Mouse (Mus musculus): ENCODE results near the gene Ppp1r37. TPM values are rescaled to one million over a fixed set of nuclear protein-coding genes. Genes with fewer than 3 reads are reported as not detected.
A peak's percentile ranks its signal among the peaks of the same experiment; 100 is the strongest.

Gene Ppp1r37
- polyA plus RNA-seq, 1 experiment from 2014 or later = 5.8 TPM

- WGBS = 90% methylated on average over 3 of the region's 3 CpGs
- DNase-seq (ENCODE audit: low spot score) (no peak), ATAC-seq (ENCODE audit: low FRiP score) (no peak)
- no peak overlapping the region for H3K4me3 ChIP-seq (ENCODE audit: low read depth, low read length)
- H3K36me3 ChIP-seq (ENCODE audit: control insufficient read depth, insufficient read depth, low read length) = peaks cover 12% of the 10 kb centered on the region
- H3K27me3 ChIP-seq (ENCODE audit: control insufficient read depth, insufficient read depth, low read length) = no peaks in the 10 kb centered on the region
- H3K4me2 ChIP-seq (replicated peaks; ENCODE audit: low read depth, low read length) = no peak overlapping the region
- H3K4me1 ChIP-seq (replicated peaks; ENCODE audit: control insufficient read depth, insufficient read depth, low read length) = peaks cover 10% of the 10 kb centered on the region
- H3K9me3 ChIP-seq (ENCODE audit: control insufficient read depth, low read length) = no peaks in the 10 kb centered on the region
- H3K9ac ChIP-seq (ENCODE audit: low read depth, low read length) = no peak overlapping the region
- no peak overlapping the region for H3K27ac ChIP-seq (ENCODE audit: low read depth, low read length)
Measured at GRCm38 (mm10) chr7:19563884-19564283, 1.0 kb upstream of the Ppp1r37 start.

GRCm38 (mm10) chr7:19561765-19562642 lies 872 bp downstream of the Ppp1r37 start:
- ATAC-seq (ENCODE audit: low FRiP score) (peak; percentile 93), DNase-seq (ENCODE audit: low spot score) (peak; percentile 98)
- H3K4me1 ChIP-seq (replicated peaks; ENCODE audit: control insufficient read depth, insufficient read depth, low read length) = peaks cover 10% of the 10 kb centered on the region
- H3K4me3 ChIP-seq (ENCODE audit: low read depth, low read length) = peak overlapping the region; percentile 85
- H3K36me3 ChIP-seq (ENCODE audit: control insufficient read depth, insufficient read depth, low read length) = peaks cover 8% of the 10 kb centered on the region
- H3K4me2 ChIP-seq (replicated peaks; ENCODE audit: low read depth, low read length) = peak overlapping the region; percentile 96
- H3K9me3 ChIP-seq (ENCODE audit: control insufficient read depth, low read length) = no peaks in the 10 kb centered on the region
- H3K27me3 ChIP-seq (ENCODE audit: control insufficient read depth, insufficient read depth, low read length) = no peaks in the 10 kb centered on the region
- H3K27ac ChIP-seq (ENCODE audit: low read depth, low read length) = peak overlapping the region; percentile 76
- WGBS = under 1% methylated on average over 102 of the region's 102 CpGs
- H3K9ac ChIP-seq (ENCODE audit: low read depth, low read length) = peak overlapping the region; percentile 81

- H3K27me3 ChIP-seq (ENCODE audit: control insufficient read depth, insufficient read depth, low read length) = no peaks in the 10 kb centered on the region
- ATAC-seq (ENCODE audit: low FRiP score) (no peak), DNase-seq (ENCODE audit: low spot score) (no peak)
- peak overlapping the region; percentile 81 for H3K9ac ChIP-seq (ENCODE audit: low read depth, low read length)
- peaks cover 8% of the 10 kb centered on the region for H3K36me3 ChIP-seq (ENCODE audit: control insufficient read depth, insufficient read depth, low read length)
- peak overlapping the region; percentile 96 for H3K4me2 ChIP-seq (replicated peaks; ENCODE audit: low read depth, low read length)
- peaks cover 10% of the 10 kb centered on the region for H3K4me1 ChIP-seq (replicated peaks; ENCODE audit: control insufficient read depth, insufficient read depth, low read length)
- under 1% methylated on average over 11 of the region's 11 CpGs for WGBS
- H3K9me3 ChIP-seq (ENCODE audit: control insufficient read depth, low read length) = no peaks in the 10 kb centered on the region
- H3K27ac ChIP-seq (ENCODE audit: low read depth, low read length) = peak overlapping the region; percentile 76; the same call in 1 of the 2 replicates
- peak overlapping the region; percentile 85 for H3K4me3 ChIP-seq (ENCODE audit: low read depth, low read length)
Measured at GRCm38 (mm10) chr7:19561431-19561764, 1.5 kb downstream of the Ppp1r37 start.

GRCm38 (mm10) chr7:19560491-19561260 lies 2.2 kb downstream of the Ppp1r37 start:
- no peaks in the 10 kb centered on the region for H3K9me3 ChIP-seq (ENCODE audit: control insufficient read depth, low read length)
- H3K4me3 ChIP-seq (ENCODE audit: low read depth, low read length) = peak overlapping the region; percentile 85
- peak overlapping the region; percentile 96 for H3K4me2 ChIP-seq (replicated peaks; ENCODE audit: low read depth, low read length)
- ATAC-seq (ENCODE audit: low FRiP score) = no peak
- 30% methylated on average over 11 of the region's 11 CpGs for WGBS
- peak; percentile 28 for DNase-seq (ENCODE audit: low spot score)
- H3K4me1 ChIP-seq (replicated peaks; ENCODE audit: control insufficient read depth, insufficient read depth, low read length) = peaks cover 10% of the 10 kb centered on the region
- peaks cover 8% of the 10 kb centered on the region for H3K36me3 ChIP-seq (ENCODE audit: control insufficient read depth, insufficient read depth, low read length)
- H3K27me3 ChIP-seq (ENCODE audit: control insufficient read depth, insufficient read depth, low read length) = no peaks in the 10 kb centered on the region
- no peak overlapping the region for H3K27ac ChIP-seq (ENCODE audit: low read depth, low read length)
- H3K9ac ChIP-seq (ENCODE audit: low read depth, low read length) = peak overlapping the region; percentile 81

- no peaks in the 10 kb centered on the region for H3K36me3 ChIP-seq (ENCODE audit: control insufficient read depth, insufficient read depth, low read length)
- H3K9me3 ChIP-seq (ENCODE audit: control insufficient read depth, low read length) = no peaks in the 10 kb centered on the region
- H3K4me3 ChIP-seq (ENCODE audit: low read depth, low read length) = no peak overlapping the region; the same call in 1 of the 2 replicates
- peaks cover 10% of the 10 kb centered on the region for H3K4me1 ChIP-seq (replicated peaks; ENCODE audit: control insufficient read depth, insufficient read depth, low read length)
- H3K27ac ChIP-seq (ENCODE audit: low read depth, low read length) = no peak overlapping the region
- no peaks in the 10 kb centered on the region for H3K27me3 ChIP-seq (ENCODE audit: control insufficient read depth, insufficient read depth, low read length)
- peak; percentile 74 for DNase-seq (ENCODE audit: low spot score)
- H3K9ac ChIP-seq (ENCODE audit: low read depth, low read length) = no peak overlapping the region
- H3K4me2 ChIP-seq (replicated peaks; ENCODE audit: low read depth, low read length) = no peak overlapping the region
- no peak for ATAC-seq (ENCODE audit: low FRiP score)
- WGBS = 40% methylated on average over 2 of the region's 2 CpGs
Measured at GRCm38 (mm10) chr7:19558965-19559364, 3.9 kb downstream of the Ppp1r37 start.

- no peak overlapping the region for H3K4me3 ChIP-seq (ENCODE audit: low read depth, low read length)
- WGBS = 96% methylated on average over 6 of the region's 6 CpGs
- ATAC-seq (ENCODE audit: low FRiP score) (no peak), DNase-seq (ENCODE audit: low spot score) (no peak)
- peaks cover 10% of the 10 kb centered on the region for H3K4me1 ChIP-seq (replicated peaks; ENCODE audit: control insufficient read depth, insufficient read depth, low read length)
- H3K4me2 ChIP-seq (replicated peaks; ENCODE audit: low read depth, low read length) = no peak overlapping the region
- no peak overlapping the region for H3K9ac ChIP-seq (ENCODE audit: low read depth, low read length)
- no peaks in the 10 kb centered on the region for H3K9me3 ChIP-seq (ENCODE audit: control insufficient read depth, low read length)
- no peaks in the 10 kb centered on the region for H3K27me3 ChIP-seq (ENCODE audit: control insufficient read depth, insufficient read depth, low read length)
- no peak overlapping the region for H3K27ac ChIP-seq (ENCODE audit: low read depth, low read length)
- no peaks in the 10 kb centered on the region for H3K36me3 ChIP-seq (ENCODE audit: control insufficient read depth, insufficient read depth, low read length)
Measured at GRCm38 (mm10) chr7:19557982-19558900, 4.6 kb downstream of the Ppp1r37 start.

GRCm38 (mm10) chr7:19557086-19557485 lies 5.8 kb downstream of the Ppp1r37 start:
- Histone ChIP-seq H3K27ac (ENCODE audit: low read depth, low read length) (no peak overlapping the region), H3K9ac (ENCODE audit: low read depth, low read length) (no peak overlapping the region), H3K36me3 (ENCODE audit: control insufficient read depth, insufficient read depth, low read length) (no peaks in the 10 kb centered on the region), H3K4me2 (replicated peaks; ENCODE audit: low read depth, low read length) (no peak overlapping the region), H3K27me3 (ENCODE audit: control insufficient read depth, insufficient read depth, low read length) (no peaks in the 10 kb centered on the region), H3K4me3 (ENCODE audit: low read depth, low read length) (no peak overlapping the region), H3K9me3 (ENCODE audit: control insufficient read depth, low read length) (no peaks in the 10 kb centered on the region), H3K4me1 (replicated peaks; ENCODE audit: control insufficient read depth, insufficient read depth, low read length) (peaks cover 7% of the 10 kb centered on the region)
- no peak for DNase-seq (ENCODE audit: low spot score)
- WGBS = 94% methylated on average over 2 of the region's 2 CpGs
- no peak for ATAC-seq (ENCODE audit: low FRiP score)

GRCm38 (mm10) chr7:19554168-19554567 lies 8.7 kb downstream of the Ppp1r37 start:
- no peak for ATAC-seq (ENCODE audit: low FRiP score)
- no peak overlapping the region for H3K27ac ChIP-seq (ENCODE audit: low read depth, low read length)
- 88% methylated on average over 1 of the region's 1 CpGs for WGBS
- H3K4me1 ChIP-seq (replicated peaks; ENCODE audit: control insufficient read depth, insufficient read depth, low read length) = no peaks in the 10 kb centered on the region
- no peak overlapping the region for H3K4me3 ChIP-seq (ENCODE audit: low read depth, low read length)
- no peaks in the 10 kb centered on the region for H3K27me3 ChIP-seq (ENCODE audit: control insufficient read depth, insufficient read depth, low read length)
- DNase-seq (ENCODE audit: low spot score) = no peak
- H3K36me3 ChIP-seq (ENCODE audit: control insufficient read depth, insufficient read depth, low read length) = no peaks in the 10 kb centered on the region
- no peaks in the 10 kb centered on the region for H3K9me3 ChIP-seq (ENCODE audit: control insufficient read depth, low read length)
- no peak overlapping the region for H3K4me2 ChIP-seq (replicated peaks; ENCODE audit: low read depth, low read length)
- no peak overlapping the region for H3K9ac ChIP-seq (ENCODE audit: low read depth, low read length)
